Mouse (Mus musculus): ENCODE measurements around the gene Ptprc. TPM values are rescaled to one million over a fixed set of nuclear protein-coding genes. Genes with fewer than 3 reads are reported as not detected.

The Ptprc gene
- total RNA-seq, 4 experiments from 2014 or later = 3.0 to 12.1 (median 6.1) TPM

DNA sequence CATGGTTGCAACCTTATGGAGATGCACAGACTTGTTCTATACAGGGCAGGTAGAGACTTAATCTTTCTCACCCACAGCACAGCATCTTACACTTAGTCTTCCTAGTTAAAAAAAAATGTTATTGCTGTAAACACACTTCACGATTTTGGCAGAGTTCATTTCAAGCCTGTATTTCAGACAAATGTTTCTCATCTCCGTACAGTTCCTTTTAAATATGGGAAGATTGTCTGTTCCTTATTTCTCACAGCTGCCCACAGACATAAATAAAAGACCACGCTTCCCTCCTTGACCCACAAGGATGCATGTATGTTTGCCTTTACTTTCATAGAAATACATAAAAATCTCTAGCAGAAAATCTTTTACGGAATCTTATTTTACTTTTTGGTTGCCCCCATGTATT lies 22.4 kb downstream of the Ptprc start:
- DNase-seq (ENCODE audit: low spot score in 2 of 2) = no peak

DNA sequence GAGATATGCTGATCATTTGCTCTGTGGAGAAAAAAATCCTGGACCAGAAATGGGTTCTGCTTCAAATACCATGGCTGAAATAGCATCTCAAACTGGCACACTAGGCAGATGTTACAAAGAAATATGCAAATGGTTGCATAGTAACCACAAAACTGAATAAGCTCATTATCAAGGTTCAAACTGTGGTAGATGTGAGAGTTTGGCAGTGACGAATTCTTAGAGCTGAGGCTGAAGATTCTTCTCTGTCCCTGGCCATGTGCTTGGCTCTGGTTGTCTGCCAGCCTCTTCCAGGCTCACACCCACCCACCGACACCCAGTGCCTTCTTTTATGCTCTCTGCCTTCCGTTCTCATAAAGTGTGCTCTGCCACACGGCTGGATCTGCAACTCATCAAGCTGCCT lies 26.7 kb downstream of the Ptprc start:
- DNase-seq (ENCODE audit: low spot score in 2 of 2) = peak; percentile 16 to 90

DNA sequence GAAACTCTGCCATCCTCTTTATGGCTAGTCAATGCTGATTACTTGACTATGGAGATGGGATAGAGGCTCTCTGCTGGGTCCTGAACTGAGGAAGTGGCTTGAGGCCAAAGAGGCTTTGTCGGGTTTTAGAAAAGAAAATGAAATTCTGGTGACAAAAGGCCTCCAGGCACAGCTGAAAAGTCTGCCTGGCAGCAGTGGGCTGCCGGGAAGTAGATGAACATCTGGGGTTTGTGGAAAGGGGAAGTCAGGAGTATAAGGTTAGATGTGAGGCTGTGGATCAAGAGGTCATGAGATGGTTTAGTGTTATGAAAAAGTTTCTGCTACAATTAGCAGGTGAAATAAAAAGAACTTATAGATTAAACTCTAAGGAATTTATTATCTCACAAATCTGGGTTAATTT lies 29.9 kb downstream of the Ptprc start:
- DNase-seq (ENCODE audit: low spot score in 2 of 2) = no peak

DNA sequence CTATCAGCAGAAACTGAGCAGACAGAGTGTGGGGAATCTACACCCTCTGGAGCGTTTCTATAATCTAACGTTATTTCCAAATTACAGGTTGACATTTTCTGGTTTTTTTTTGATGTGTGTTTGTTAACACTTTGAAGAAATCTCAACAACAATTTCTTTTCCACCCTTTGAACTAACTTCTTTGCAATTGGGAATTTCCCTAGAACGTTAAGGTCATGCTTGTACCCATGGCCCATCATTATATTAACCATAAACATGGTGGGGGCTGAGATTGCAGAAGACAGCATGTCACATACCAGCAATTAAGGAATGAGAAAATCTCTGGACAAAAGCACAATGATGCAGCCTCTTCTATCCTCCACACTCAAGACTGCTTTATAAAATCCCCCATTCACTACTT lies 30.4 kb downstream of the Ptprc start:
- no peak for DNase-seq (ENCODE audit: low spot score in 2 of 2)

DNA sequence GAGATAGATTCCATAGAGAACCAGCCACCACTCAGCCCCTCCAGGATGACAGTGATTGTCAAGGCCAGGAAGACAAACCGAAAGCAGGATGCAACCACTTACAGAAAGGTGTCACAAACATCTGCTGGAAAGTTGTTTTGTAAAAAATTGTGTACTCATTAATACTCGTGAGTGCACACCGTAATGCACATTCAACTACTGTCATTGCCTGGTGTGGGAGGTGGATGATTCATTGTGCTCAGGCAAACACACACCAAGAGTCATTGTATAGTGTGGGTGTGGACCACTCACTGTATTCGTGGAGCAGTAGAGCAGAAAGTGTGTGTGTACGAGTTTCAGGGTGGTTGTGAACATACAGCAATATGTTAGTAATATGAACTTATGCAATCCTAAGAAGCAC lies 31.1 kb downstream of the Ptprc start:
- peak in 1 of 2 experiments; percentile 10 for DNase-seq (ENCODE audit: low spot score in 2 of 2)

DNA sequence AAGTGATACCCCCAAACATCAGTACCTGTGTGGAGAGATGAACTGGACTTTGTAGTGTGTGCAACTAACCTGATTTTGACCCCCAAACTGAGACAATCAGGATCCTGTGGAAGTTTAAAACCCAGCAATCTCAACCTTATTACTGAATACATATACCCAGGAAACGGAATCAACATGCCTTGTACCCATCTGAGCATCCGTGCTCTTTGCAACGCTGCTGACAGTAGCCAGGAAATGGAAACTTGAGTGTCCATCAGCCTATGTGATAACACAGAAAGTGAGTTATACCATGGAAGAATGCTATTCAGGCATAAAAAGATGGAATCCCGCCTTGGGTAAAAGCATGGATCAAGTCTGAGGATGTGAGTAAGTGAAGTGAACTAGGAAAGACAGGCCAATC lies 34.7 kb downstream of the Ptprc start:
- DNase-seq (ENCODE audit: low spot score in 2 of 2) = no peak

DNA sequence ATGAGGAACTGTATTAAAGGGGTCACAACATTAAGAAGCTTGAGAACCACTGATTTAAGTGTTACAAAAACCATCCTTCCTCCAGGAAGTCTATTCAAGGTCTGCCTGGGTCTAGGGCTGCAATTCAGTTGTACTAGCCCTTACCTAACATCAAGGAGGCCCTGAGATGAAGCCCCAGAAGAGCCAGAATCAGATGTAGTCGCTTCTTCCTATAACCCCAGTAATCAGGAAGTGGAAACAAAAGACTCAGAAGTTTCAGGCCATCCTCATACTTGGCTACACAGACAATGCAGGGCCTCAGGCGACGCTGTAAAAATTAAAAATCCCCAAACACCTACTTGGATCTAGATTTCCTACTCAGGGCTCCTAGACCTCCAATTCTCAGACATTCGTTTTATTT lies 37.8 kb downstream of the Ptprc start:
- no peak for DNase-seq (ENCODE audit: low spot score in 2 of 2)

DNA sequence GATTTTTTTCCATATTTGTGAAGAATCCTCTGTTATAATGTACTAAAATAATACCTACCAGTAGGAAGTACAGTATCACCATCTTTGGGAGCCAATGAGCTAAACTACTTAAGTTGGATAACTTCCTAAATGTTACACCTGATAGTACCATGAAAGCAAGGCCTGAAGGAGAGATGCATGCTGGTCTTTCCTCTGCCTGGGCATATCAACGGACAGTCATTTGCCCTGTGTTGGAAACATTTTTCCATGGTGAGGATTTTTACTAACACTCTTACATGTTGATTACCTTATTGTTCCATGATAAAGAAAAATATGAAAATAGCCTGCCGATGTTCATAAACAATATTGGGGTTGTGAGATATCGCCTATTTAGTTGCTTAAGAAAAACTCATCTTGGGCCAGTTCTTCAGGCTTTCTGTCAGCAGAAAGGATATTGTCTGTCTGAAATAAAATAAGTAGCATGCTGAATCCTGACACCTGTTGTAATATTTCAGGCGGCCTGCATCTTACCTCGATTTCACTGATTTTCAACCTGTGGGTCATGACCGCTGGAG lies 38.4 kb downstream of the Ptprc start:
- DNase-seq (ENCODE audit: low spot score in 2 of 2) = no peak

DNA sequence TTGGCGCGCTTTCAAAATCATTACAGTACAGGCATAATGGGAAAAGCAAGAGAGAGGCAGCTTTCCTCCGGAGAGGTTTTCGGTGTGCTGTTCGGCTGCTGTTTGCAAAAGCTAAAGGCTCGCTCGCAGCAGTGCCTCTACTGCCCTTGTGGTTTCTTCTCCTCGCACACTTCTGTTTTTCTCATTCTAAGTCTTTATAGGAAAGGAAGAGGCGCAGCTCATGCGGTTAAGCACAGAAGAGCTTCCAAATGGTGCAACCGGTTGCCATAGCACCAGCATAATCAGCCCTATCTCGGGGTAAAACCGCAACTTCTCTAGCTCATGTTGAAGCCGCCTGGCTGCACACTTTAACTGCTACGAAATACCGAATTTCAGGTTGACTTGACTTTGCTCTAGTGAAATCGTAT lies 39.1 kb downstream of the Ptprc start:
- DNase-seq (ENCODE audit: low spot score in 2 of 2) = peak; percentile 39 to 72

DNA sequence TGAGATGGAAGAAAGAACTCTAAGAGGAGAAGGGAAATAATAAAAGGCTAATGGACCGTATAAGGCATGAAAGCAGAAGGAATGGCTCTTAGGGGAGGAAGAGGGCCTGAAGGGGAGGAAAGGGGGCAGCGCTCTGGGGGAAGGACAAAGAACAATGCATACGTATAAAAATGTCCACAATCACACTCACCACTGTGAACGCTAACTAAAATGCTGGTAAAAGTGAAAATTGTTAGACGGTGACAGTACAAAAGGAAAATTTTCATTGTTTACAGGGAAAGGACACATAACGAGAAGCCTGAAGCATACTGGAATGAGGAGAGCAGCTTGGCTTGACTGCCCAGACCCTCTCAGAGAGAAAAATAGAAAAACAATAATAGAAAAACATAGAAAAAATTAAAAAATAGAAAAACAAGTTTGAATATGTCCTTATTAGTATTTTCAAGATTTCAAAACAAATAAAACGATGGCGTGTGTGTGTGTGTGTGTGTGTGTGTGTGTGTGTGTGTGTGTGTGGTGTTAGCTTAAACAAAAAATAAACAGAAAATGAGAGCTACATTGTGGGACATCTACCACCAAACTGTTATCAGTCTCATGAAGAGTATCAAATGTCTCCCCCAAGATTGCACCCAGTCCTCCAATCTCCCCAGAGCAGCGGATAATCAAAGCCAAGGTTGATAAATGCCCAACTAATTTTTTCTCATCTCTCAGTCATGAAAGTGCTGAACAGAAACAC lies 39.7 kb downstream of the Ptprc start:
- DNase-seq (ENCODE audit: low spot score in 2 of 2) = no peak

DNA sequence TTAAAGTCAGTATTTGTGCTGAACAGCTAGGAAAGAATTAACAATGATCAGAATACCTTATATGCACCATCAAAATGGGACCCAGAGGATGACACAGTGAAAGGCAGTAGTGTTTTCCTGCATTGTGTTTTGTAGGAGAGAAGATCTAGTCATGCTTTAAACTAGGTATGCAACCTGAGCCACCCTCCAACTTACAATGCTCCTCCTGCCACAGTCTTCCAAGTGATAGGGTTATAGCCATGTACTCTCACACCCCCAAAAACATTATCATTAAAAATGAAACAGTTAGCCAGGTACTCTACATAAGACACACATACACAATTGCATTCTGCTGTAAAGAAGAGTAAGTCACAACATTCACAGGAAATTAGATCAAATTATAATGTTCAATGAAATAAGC lies 40.4 kb downstream of the Ptprc start:
- no peak for DNase-seq (ENCODE audit: low spot score in 2 of 2)

DNA sequence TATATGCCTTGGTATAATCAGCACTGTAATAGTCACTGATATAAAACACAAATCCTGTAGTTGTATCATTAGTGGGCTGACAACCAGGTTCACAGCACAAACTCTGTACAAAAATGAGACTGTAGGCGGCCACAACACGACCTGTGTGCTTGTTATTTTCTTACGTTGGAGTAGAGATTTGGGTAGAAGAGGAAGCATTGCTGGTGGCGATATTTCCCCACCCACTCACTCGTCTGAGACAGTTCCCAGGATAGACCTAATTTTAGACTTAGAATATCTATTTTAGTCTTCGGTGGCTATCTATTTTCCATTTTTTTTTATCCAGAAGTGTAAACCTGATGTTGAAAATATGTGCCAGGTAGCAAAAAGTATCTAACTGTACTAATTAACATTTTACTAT lies 41.2 kb downstream of the Ptprc start:
- no peak for DNase-seq (ENCODE audit: low spot score in 2 of 2)

DNA sequence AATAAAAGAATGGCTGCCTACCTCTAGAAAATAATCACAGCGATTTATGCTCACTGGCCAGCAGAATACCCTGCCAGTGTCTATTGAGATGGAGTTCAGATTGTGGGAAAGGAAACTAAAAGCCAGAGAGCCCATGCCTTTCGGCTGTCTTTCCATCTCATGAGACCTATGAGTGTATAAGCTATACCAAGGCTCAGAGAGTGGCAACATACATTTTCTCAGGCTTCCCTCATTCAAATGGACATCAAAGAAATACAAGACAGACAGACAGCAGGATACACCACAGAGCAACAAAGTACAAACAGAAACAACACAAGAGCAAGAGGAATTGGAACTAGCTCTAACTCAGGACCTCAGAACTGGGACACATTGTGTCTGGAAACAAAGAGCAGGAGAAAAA lies 43.8 kb downstream of the Ptprc start:
- DNase-seq (ENCODE audit: low spot score in 2 of 2) = no peak

DNA sequence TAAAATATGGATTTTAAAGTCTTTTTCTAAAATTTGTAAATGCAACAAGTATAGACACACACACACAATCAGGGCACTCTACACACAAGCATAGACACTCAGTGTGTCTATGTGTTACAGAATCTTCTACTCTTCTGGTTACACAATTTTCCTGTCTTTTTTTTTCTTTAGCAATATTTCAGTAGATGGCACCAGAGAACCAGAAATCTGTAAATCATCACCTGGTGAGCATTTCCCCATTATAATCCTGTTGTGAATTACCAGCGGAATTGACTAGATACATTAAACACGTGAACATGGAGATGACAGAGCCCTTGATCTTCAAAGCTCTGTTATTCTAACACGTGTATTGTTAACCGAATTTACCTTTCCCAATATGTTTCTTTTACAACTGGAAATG lies 45.4 kb downstream of the Ptprc start:
- no peak for DNase-seq (ENCODE audit: low spot score in 2 of 2)

DNA sequence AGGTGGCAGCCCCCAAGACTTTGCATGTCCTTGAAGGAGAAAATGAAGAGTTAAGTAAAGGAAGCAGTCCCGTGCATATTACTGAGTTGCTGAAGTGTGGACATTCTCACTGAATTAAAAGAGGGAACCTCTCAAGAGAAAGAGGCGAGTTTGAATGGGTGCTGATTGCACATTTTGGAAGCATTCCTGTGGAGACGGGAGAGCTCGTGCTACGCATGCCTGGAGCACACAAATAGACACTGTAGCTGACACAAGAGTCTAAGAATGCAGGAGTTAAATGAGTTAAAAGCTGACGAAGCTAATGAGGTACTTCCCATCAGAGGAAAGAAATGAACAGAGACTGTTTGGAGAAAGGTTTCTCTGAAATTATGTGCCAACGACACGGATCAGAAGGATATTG lies 48.7 kb downstream of the Ptprc start:
- peak in 1 of 2 experiments; percentile 12 for DNase-seq (ENCODE audit: low spot score in 2 of 2)

DNA sequence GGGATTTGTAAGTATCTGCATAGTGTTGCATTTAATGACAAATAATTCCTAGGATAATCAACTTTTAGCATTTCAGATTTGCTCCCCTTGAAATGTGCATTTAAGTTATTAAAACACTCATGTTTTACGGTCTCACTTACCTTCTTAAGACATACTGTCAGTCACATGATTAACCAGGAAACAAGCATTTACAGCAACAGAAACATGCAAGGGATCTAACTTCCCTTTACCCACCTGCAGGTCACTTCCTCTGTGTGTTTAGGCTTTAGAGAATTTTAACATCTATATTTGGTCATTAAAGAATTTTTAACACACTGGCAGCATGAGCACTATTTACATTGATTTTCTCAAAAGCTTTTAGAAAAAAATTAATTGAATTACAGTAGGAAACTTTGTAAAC lies 50.2 kb downstream of the Ptprc start:
- no peak for DNase-seq (ENCODE audit: low spot score in 2 of 2)

DNA sequence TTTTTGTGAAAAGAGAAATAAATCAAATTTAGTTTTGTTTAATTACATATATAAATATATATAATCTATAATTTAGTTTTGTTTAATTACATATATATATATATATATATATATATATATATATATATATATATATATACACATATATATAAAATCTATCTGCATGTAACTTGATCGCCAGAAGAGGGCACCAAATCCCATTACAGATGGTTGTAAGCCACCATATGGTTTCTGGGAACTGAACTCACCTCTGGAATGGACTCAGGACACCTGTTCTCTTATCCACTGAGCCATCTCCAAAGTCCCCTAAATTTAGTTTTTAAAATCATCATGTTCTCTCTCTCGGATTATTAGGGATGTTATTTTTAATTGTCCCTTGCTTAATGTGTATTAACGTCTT lies 51.6 kb downstream of the Ptprc start:
- DNase-seq (ENCODE audit: low spot score in 2 of 2) = no peak

DNA sequence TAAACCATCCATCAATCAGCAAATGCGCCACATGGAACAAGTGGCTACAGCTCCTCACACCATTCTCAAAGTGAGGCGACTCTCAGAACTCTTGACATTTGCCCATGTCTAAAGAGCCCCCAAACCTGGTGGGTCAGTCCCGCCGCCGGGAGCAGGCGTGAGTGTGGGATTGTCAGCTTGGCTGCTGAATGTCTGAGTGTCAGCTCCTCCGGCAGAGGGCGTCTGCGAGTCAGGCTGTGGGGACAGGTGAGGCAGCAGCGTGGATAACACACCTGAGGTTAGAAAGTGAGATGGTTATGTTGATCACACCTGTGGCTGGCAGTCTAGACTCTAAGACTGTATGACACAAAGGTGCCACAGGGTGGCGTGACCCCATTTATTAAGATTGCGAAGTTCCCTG lies 55.6 kb downstream of the Ptprc start:
- DNase-seq (ENCODE audit: low spot score in 2 of 2) = no peak

DNA sequence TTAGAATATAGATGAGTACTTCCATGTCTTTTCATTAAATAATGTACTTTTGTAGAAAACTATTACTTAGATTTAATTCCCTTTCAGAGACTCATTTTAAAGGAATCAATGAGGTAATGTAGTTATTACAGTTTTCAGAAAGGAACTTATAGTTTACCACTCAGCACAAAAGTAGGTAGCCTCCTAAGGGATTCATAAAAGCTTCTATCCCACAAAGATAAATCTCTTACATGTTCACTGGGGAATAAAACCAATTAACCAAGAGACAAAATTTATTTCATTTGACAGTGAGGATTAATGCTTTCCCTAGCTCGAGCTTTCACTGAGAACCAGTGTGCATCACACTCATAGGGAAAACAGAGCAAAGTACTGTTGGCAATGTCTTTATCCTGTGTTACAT lies 82.3 kb downstream of the Ptprc start:
- no peak for DNase-seq (ENCODE audit: low spot score in 2 of 2)

DNA sequence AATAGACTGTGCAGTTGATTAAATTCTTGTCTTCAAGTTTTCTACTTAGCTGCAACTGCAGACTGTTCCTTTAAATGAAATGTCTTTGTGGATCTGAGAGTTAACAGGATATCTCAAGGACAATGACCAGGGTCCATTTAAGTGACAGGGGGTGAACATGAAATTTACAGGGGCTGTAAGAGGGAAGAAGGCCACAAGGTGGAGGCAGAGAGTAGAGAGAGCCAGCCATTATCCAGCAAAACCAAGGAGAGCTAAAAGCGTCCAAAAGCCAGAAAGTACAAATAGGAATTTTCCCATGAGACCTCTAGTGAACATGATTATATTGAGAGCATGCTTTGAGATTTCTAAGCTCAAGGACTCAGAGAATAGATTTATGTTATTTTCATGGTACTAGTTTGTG lies 89.7 kb downstream of the Ptprc start:
- DNase-seq (ENCODE audit: low spot score in 2 of 2) = no peak

DNA sequence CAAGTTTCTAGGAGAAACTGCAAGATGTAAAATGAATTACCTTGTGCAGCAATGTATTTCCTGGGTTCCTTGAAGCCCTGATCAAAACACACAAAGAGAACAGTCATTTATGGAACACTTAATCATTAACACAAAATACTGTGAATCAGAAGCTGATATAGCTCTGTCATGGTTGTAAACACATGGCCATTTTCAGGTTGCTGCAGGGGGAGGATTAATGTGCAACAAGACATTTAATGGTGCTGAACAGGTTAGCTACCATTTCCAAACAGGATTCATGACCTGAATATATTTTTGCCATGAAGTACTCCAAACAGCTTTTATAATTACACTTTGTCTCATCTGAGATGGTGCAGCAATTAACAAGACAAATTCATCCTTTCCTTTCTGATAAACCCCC lies 91.8 kb downstream of the Ptprc start:
- DNase-seq (ENCODE audit: low spot score in 2 of 2) = no peak

DNA sequence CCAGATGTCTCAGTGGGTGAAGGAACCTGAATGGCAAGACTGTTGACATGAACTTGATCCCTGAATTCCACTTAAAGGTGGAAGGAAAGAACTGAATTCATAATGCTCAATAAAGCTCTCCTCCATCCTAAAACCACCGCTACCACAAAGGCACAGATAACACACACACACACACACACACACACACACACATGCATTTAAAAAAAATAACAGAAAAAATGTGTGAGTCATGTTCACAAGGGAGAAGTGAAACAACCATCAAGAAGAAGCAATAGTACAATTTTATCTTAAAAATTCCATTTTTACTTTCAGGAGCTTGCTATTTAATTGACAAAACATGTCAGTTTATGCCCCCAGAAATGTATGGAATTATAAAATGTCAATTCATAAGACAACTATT lies 95.2 kb downstream of the Ptprc start:
- DNase-seq (ENCODE audit: low spot score in 2 of 2) = no peak

DNA sequence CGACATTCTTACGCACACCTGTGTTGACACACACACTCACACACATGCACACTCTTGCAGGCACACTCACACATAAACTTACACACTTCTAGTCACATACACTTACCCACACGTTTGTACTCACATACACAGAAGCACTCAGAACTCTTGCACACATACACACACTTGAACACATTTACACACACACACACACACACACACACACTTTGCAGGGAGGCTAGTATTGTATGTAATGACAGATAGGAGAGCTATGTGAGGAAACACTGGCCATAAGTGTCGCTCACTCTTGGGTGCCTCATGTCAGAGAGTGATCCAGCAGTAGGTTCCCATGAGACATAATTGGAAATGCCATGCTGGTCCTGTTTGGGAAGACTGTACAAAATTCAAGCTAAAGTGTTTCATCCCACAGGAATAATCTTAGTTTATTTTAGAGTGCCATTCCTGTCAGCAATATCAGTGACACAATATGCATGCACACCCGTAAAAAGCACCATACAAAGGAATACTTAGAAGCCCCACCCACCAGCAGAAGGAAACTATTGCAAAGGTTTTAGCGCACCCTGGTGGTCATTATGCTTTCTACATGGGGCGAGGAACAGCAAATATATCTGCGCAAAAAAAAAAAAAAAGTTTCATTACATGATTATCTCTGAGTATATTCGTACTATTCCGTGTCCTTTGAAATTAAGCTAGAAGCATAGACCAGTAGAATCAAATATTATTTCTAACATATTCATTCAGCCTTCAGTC lies 131.1 kb downstream of the Ptprc start:
- DNase-seq (ENCODE audit: low spot score in 2 of 2) = peak; percentile 44 to 49
